Mouse (Mus musculus) kidney, adult 2 months (tissue): Measurements from ENCODE around the gene Rnf111.

Experiments used
- CTCF ChIP-seq: fragments of 200-500 bp; conservative IDR thresholded peaks from 2 replicates; pipeline ENCODE4 v1.5.1; 2011; ENCODE audit warnings: low read depth, mild to moderate bottlenecking, control low read depth, low read length, moderate library complexity, mixed read lengths; ENCODE audit not compliant: insufficient read depth, insufficient read length
- POLR2A ChIP-seq: fragments of 200-500 bp; IDR thresholded peaks from one replicate; pipeline ENCODE4 v1.6.1; 2011; ENCODE audit warnings: low read depth, low read length, control low read depth

DNA sequence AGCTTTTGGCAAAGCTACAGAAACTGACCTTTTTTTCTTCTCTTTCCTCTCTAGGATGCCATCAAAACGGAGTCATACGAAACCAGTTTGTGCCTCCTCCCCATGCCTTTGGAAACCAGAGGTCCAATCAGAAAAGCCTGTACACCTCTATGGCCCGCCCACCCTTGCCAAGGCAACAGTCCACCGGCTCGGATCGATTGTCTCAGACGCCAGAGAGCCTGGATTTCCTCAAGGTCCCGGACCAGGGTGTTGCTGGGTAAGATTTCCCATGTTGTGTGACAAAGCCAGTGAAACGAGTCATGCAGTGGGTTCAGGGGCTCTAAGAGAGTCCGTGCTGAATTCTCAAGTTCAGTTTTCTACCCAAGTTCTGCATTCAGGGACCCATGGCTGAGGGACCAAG lies 119.8 kb downstream of the Rnf111 start:
- TF ChIP-seq CTCF = no peak
- no peak for TF ChIP-seq POLR2A
